Mouse (Mus musculus) midbrain, embryonic 10.5 days (tissue): ENCODE data around the gene Syt16. TPM values are rescaled to one million over a fixed set of nuclear protein-coding genes. Genes with fewer than 3 reads are reported as not detected.

ENCODE experiments used
- DNase-seq: peaks from one replicate; pipeline ENCODE4 v3.0.0-alpha.2; 2017; ENCODE audit warnings: low spot score
- H3K27ac ChIP-seq: fragments of 300-500 bp; sonication (generic); replicated peaks from 2 replicates; pipeline ENCODE4 v1.5.1; 2016; ENCODE audit warnings: mild to moderate bottlenecking
- H3K27me3 ChIP-seq: fragments of 300-500 bp; sonication (generic); 2 replicates; pipeline ENCODE4 v1.6.1; 2016; ENCODE audit warnings: low read depth, mild to moderate bottlenecking; ENCODE audit not compliant: poor library complexity, severe bottlenecking
- H3K36me3 ChIP-seq: fragments of 300-500 bp; sonication (generic); 2 replicates; pipeline ENCODE4 v1.6.1; 2016; ENCODE audit warnings: mild to moderate bottlenecking, moderate library complexity
- H3K4me1 ChIP-seq: fragments of 300-500 bp; sonication (generic); 2 replicates; pipeline ENCODE4 v1.6.1; 2016
- H3K4me3 ChIP-seq: fragments of 300-500 bp; sonication (generic); 2 replicates; pipeline ENCODE4 v1.5.1; 2016; ENCODE audit warnings: mild to moderate bottlenecking, moderate library complexity
- H3K9me3 ChIP-seq: fragments of 300-500 bp; sonication (generic); replicated peaks from 2 replicates; pipeline ENCODE4 v1.6.1; 2016; ENCODE audit warnings: mild to moderate bottlenecking
- WGBS: fragments of 180-500 bp; shearing (Covaris S2); methylation state at CpG from one replicate; pipeline ENCODE4 v1.1.7; 2016; 5-methylcytosine and 5-hydroxymethylcytosine counted together
- polyA plus RNA-seq: library from polyadenylated mRNA; unstranded; fragments of >200 nt; fragmentation: Nextera tagmentation; extraction: Ambion mirVana; gene quantifications from 2 replicates; pipeline ENCODE4 v1.2.1, GENCODE M21; 2016

Gene Syt16
- polyA plus RNA-seq, 1 experiment from 2014 or later: 1.8 TPM

DNA sequence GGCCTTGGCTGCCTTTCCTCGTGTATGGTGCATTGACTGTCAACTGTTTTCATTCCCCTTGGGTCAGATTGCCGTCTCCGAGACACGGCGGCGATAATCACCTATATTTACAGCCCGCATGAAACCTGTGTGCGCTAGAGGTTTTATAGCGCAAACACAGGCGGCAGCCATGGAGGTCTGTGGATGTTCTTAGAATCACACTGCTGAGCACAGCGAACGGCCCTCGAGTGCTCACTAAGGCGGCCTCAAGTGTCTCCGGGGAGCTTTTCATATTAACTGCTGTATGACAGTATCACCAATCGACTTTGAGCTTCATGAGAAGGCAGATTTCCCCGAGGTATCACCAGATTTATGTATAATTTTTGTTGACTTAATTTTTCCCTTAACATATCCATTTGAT lies 275.1 kb downstream of the Syt16 start:
- WGBS: 95% methylated on average over 17 of the region's 17 CpGs

DNA sequence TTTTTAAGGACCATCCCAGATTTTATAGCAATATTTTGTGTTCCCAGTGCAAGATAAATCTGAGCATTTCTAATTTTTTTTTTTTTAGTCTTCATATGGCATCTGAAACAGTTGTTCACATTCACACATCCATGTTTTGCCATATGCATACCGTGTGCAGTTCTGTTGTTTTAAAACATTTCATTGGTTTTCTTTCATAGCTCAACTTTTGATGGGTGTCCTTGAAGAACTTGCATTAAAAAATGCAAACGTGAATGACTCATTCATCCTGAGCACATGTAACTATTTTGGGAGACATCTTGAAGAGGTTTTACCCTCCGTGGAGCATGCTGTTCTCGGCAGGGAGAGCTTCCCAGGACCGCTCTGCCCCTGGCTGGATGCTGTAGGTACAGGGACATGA lies 279.8 kb downstream of the Syt16 start:
- Histone ChIP-seq H3K27me3 (peaks cover 4% of the 10 kb centered on the region; the same call in 1 of the 2 replicates), H3K36me3 (no peaks in the 10 kb centered on the region), H3K4me3 (no peak overlapping the region), H3K27ac (no peak overlapping the region), H3K4me1 (no peaks in the 10 kb centered on the region), H3K9me3 (no peaks in the 10 kb centered on the region)
- 89% methylated on average over 5 of the region's 5 CpGs for WGBS
- DNase-seq: no peak

More for the DNA sequence above, 275.1 kb downstream of the Syt16 start:
- H3K9me3 ChIP-seq: no peaks in the 10 kb centered on the region
- H3K4me1 ChIP-seq: no peaks in the 10 kb centered on the region
- no peaks in the 10 kb centered on the region for H3K27me3 ChIP-seq
- DNase-seq: no peak
- H3K4me3 ChIP-seq: no peak overlapping the region
- no peaks in the 10 kb centered on the region for H3K36me3 ChIP-seq
- no peak overlapping the region for H3K27ac ChIP-seq

DNA sequence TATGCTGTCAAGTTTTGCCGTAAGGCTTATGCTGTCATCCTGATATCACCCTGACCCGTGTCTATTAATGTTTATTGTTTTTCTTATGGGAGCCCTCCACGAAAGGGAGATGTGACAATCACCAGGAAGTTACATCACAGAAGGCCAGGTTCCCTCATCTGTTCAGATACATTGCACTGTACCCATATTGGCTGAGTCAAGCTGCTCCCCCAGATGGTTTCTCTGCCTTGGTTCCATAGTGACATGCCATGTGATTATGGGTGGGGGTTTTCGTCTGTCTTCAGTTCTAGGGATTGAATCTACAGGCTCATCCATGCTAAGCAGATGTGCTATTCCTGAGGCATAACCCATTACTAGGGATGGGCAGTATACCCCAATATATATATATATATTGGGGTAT lies 283.9 kb downstream of the Syt16 start:
- WGBS: 84% methylated on average over 4 of the region's 4 CpGs
- DNase-seq: no peak
- no peak overlapping the region for H3K27ac ChIP-seq
- H3K9me3 ChIP-seq: no peaks in the 10 kb centered on the region
- H3K4me3 ChIP-seq: no peak overlapping the region
- peaks cover 44% of the 10 kb centered on the region for H3K27me3 ChIP-seq
- no peaks in the 10 kb centered on the region for H3K36me3 ChIP-seq
- peaks cover 17% of the 10 kb centered on the region for H3K4me1 ChIP-seq

DNA sequence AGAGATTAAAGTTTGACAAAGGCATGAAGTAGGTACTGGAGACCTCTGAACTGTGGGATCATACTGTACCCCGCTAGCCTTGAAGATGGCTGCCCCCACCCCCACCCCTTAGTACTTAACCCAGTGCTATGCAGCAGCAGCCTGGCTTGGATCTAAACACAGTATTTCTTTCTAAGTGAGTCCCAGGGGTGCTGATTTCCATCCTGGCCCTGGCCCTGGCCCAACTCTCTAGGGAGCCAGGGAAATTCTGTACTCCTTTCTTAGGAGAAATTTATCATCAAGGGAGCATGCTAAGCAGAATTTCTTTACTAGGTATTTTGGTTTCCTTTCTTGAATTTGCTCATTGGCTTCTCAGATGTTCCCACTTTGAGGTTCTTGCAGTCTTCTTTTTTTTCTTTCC lies 285.4 kb downstream of the Syt16 start:
- 79% methylated on average over 1 of the region's 1 CpGs for WGBS

DNA sequence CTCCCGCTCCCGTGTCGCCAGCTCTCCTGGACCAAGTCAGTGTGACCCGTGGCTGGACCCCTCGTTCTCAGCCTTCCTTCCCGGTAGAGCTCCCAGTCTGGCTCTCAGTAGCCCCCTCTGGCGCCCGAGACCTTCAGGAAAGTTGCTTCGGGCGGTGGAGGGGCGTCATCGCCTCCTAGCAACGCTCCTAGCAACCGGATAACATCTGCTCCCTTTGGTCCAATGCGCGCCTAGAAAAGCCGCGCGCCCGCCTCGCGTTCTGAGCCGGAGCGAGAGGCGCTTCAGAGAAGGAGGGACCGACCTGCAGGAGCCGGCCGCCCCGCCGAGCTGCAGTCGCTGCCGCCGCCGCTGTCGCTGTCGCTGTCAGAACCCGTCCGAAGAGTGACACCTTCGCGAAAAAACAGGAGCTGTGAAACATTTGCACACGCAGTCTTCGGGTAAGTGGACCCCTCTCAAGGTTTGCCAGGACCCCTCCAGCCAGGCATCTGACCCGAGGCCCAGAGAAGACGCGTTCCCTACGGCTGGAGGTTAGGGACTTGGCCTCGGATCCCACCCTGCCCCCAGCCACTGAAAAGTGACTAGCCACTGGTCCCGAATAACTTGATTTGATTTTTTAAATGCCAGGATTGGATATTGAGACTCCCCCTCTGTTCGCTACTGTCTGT lies 286.7 kb downstream of the Syt16 start:
- peaks cover 51% of the 10 kb centered on the region for H3K27me3 ChIP-seq
- no peak overlapping the region; the same call in 1 of the 2 replicates for H3K27ac ChIP-seq
- H3K4me3 ChIP-seq: peak overlapping the region; percentile 57
- WGBS: 1% methylated on average over 49 of the region's 49 CpGs
- H3K36me3 ChIP-seq: no peaks in the 10 kb centered on the region
- DNase-seq: peak; percentile 95
- H3K4me1 ChIP-seq: peaks cover 17% of the 10 kb centered on the region
- H3K9me3 ChIP-seq: no peaks in the 10 kb centered on the region

More for the DNA sequence above, 285.4 kb downstream of the Syt16 start:
- H3K27ac ChIP-seq: no peak overlapping the region
- DNase-seq: no peak
- H3K9me3 ChIP-seq: no peaks in the 10 kb centered on the region
- H3K27me3 ChIP-seq: peaks cover 51% of the 10 kb centered on the region
- H3K4me1 ChIP-seq: peaks cover 17% of the 10 kb centered on the region
- no peaks in the 10 kb centered on the region for H3K36me3 ChIP-seq
- no peak overlapping the region for H3K4me3 ChIP-seq

DNA sequence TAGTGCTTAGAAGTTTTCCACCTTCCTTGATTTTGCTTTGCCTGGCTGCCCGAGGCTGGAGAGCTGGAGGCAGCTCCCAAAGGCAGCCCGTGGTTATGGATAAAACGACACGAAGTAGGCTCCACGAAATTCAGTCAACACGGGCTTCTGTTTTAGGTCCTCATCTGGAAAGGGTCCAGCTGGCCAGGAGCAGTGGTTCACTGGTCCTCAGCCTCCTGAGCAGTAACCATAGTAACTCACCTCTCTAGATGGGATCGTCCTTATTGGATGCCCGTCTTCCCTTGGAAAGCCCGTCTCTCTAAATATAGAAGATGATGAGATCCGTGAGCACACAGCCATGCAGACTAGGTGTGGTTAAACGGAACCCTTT lies 287.2 kb downstream of the Syt16 start:
- no peaks in the 10 kb centered on the region for H3K36me3 ChIP-seq
- no peak overlapping the region for H3K27ac ChIP-seq
- H3K27me3 ChIP-seq: peaks cover 51% of the 10 kb centered on the region
- WGBS: 7% methylated on average over 11 of the region's 11 CpGs
- peak overlapping the region; percentile 57 for H3K4me3 ChIP-seq
- no peaks in the 10 kb centered on the region for H3K9me3 ChIP-seq
- DNase-seq: no peak
- peaks cover 17% of the 10 kb centered on the region for H3K4me1 ChIP-seq

DNA sequence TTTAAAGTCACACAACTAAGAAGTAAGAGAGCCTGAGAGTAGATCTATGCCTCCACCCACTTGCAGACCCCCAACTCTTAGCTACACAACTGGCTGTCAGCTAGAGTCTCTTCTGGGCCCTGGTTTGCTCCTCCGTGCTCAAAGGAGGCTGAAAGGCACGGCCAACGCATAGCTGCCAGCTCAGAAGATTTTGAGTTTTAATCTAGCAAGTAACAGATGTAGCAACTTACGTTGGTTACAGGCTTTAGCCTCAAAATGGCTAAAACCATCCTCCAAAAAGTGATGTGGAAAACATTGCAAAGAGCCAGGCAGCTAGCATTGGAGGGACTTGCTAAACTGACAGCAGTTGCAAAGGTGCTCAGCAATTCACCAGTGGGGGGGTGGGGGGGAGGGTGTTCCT lies 293.5 kb downstream of the Syt16 start:
- peaks cover 11% of the 10 kb centered on the region for H3K27me3 ChIP-seq
- no peak overlapping the region for H3K4me3 ChIP-seq
- no peak for DNase-seq
- no peaks in the 10 kb centered on the region for H3K36me3 ChIP-seq
- 85% methylated on average over 4 of the region's 4 CpGs for WGBS
- no peak overlapping the region for H3K27ac ChIP-seq
- H3K4me1 ChIP-seq: peaks cover 4% of the 10 kb centered on the region; the same call in 1 of the 2 replicates
- H3K9me3 ChIP-seq: no peaks in the 10 kb centered on the region

DNA sequence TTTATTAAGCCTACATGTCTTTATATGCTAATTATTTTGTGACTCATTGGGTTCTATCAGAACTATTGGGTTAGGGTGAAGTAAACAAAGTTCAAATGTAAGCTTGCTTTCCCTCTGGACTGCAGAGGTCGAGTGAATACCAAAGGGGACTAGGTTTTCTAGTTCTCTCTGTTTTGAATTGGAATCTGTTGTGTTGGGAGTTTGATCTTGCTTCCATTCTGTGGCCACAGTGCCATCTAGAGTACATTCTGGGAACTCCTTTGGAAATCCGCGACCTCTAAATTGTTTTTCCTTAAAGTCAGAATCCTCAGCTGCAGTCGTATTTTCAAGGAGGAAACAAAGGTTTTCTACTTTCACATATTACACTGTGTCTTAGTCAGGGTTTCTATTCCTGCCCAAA lies 296.2 kb downstream of the Syt16 start:
- WGBS: 14% methylated on average over 4 of the region's 4 CpGs
- Histone ChIP-seq H3K9me3 (no peaks in the 10 kb centered on the region), H3K36me3 (no peaks in the 10 kb centered on the region), H3K27ac (no peak overlapping the region), H3K4me3 (no peak overlapping the region), H3K4me1 (peaks cover 4% of the 10 kb centered on the region; the same call in 1 of the 2 replicates), H3K27me3 (no peaks in the 10 kb centered on the region)
- DNase-seq: peak; percentile 39

DNA sequence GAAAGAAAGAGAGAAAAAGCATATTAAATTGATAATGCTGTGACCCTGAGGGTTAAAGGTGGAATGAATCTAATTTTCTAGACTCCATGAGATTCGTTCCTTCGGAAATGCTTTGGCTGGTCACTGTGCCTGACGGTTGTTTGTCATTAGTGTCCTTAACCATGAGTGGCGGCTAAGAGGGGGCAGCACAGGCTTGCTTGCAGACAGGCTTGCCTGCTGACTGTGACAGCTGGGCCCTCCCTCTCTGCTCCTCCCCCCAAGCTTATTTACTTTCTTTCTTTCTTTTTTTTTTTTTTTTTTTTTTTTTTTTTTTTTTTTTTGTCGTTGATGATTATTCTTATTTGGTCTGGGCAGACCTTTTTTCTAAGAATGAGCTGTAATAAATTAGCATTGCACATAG lies 298.9 kb downstream of the Syt16 start:
- H3K36me3 ChIP-seq: no peaks in the 10 kb centered on the region
- 64% methylated on average over 5 of the region's 5 CpGs for WGBS
- no peak overlapping the region for H3K27ac ChIP-seq
- DNase-seq: no peak
- H3K9me3 ChIP-seq: no peaks in the 10 kb centered on the region
- 0 out of 2 replicates have a peak, but pooled peaks cover 4% of the 10 kb centered on the region for H3K4me1 ChIP-seq
- H3K4me3 ChIP-seq: no peak overlapping the region
- H3K27me3 ChIP-seq: no peaks in the 10 kb centered on the region

DNA sequence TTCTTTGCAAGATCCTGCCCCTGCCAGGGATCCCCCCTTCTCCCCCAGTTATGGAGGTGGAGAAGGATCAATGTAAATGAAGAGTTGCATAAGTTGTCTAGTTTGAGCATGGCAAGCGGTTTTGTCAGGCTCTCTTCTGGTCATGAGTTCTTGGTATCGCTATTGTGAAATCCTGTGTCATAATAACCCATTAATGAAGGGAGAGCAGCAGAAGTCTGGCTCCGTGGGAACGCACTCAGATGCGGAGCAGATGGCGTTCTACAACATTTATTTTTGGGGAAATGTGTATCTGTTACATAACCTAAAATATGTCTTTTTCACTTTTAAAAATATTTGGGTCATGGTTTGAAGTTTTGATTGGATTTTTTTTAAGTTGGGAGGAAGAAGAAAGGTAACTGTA lies 304.1 kb downstream of the Syt16 start:
- no peaks in the 10 kb centered on the region for H3K36me3 ChIP-seq
- WGBS: 95% methylated on average over 6 of the region's 6 CpGs
- no peaks in the 10 kb centered on the region for H3K4me1 ChIP-seq
- H3K4me3 ChIP-seq: no peak overlapping the region
- no peaks in the 10 kb centered on the region for H3K9me3 ChIP-seq
- H3K27ac ChIP-seq: no peak overlapping the region
- DNase-seq: no peak
- no peaks in the 10 kb centered on the region for H3K27me3 ChIP-seq

DNA sequence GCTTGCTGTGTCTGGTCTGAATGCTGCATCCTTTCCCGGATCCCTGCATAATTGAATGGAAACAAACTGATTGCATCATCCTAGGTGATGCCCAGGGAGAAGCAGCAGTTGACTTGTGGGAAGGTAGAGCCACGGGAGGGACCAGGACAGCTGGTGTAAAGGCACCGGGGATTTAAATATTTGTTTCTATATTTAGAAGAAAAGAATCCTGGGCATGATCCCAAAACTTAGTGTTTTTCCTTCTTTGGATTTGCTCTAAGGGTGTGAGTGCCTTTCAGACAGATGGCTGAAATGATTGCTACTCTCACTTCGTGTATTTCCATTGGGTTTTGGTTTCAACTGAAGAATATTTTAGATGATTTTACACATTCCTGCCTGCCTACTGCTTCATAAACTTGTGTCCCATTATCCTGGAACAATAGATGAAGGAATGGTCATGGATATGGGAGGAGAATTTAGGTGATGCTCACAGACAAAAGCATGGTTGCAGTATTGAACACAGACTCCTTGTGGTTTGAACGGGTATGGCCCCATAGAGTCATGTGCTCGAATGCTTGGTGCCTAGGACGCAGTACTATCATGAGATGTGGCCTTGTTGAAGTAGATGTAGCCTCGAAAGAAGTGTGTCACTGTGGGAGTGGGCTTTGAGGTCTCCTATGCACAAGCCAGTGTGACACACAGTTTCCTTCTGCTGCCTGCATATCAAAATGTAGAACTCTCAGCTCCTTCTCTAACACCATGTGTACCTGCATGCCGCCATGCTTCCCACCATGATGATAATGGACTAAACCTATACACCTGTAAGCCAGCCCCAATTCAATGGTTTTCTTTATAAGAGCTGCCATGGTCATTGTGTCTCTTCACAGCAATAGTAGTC lies 306.2 kb downstream of the Syt16 start:
- 79% methylated on average over 9 of the region's 9 CpGs for WGBS
- Histone ChIP-seq H3K4me3 (no peak overlapping the region), H3K4me1 (no peaks in the 10 kb centered on the region), H3K27me3 (no peaks in the 10 kb centered on the region), H3K27ac (no peak overlapping the region), H3K36me3 (no peaks in the 10 kb centered on the region), H3K9me3 (no peaks in the 10 kb centered on the region)
- no peak for DNase-seq

DNA sequence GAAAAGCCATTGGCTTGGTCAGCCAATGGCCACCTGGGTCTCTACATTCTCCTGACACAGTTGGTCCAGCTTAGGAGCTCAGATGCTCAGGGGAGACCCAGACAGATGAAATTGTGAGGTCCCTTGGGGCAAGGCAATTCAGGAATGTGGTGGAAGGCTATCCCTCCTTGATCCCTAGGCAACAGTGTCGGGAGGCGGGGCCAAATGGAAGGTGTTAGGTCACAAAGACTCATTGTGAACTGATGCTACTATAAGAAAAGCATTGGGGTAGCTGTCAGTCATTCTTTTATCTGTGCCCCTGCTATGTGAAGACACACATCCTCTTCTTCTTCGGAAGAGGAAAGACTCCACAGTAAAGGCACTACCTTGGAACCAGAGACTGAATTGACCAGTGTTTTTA lies 315.1 kb downstream of the Syt16 start:
- 88% methylated on average over 3 of the region's 3 CpGs for WGBS
- Histone ChIP-seq H3K27ac (no peak overlapping the region), H3K9me3 (no peaks in the 10 kb centered on the region), H3K4me1 (peaks cover 14% of the 10 kb centered on the region), H3K27me3 (no peaks in the 10 kb centered on the region), H3K4me3 (no peak overlapping the region), H3K36me3 (no peaks in the 10 kb centered on the region)
- no peak for DNase-seq

DNA sequence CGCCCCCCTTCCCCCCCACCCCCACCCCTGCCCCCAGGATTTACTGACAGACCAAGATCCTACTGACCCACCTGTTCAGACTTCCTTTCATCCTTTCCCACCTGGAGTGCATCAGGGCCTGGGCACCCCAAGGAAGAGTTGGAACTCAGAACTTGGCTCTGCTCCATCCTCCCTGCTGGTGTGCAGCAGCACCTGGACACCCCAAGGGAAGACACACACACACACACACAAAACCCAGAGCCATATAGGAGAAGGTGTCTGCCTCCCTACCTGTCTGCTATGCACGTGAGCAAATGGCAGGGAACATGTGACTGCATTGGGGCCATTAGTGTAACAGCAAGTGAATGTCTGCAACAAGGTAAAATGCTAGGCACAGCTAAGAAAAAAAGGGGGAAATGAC lies 317.8 kb downstream of the Syt16 start:
- Histone ChIP-seq H3K27ac (no peak overlapping the region), H3K4me3 (no peak overlapping the region), H3K9me3 (no peaks in the 10 kb centered on the region), H3K4me1 (peaks cover 14% of the 10 kb centered on the region), H3K36me3 (no peaks in the 10 kb centered on the region), H3K27me3 (no peaks in the 10 kb centered on the region)
- 53% methylated on average over 2 of the region's 2 CpGs for WGBS
- DNase-seq: no peak
